Mouse (Mus musculus) spleen, adult 10 weeks (tissue): ENCODE measurements around the gene Fas. TPM values are rescaled to one million over a fixed set of nuclear protein-coding genes. Genes with fewer than 3 reads are reported as not detected.

Source experiments
- polyA plus RNA-seq: library from polyadenylated mRNA; stranded (reverse); fragments of 350-450 nt; fragmentation: Illumina TruSeq; extraction: RNeasy Lipid Tissue Mini Kit (QIAGEN cat#74804); gene quantifications from one replicate; pipeline ENCODE4 v1.2.3, GENCODE M21; 2015; ENCODE audit warnings: low replicate concordance; ENCODE audit not compliant: insufficient read depth

The Fas gene
- polyA plus RNA-seq: 33.8 TPM

GRCm38 (mm10) chr19:34289948-34290789 lies at the start of gene Fas:
Gene Fas, plus strand, starts transcription at chr19:34290666.

GRCm38 (mm10) chr19:34254880-34255681 lies 35.4 kb upstream of the Fas start, which contains the start of gene Acta2:
Gene Acta2, minus strand, starts transcription at chr19:34255590.

Other genes starting within 250 kb of the Fas start
- 3.0 TPM for gene Lipn, start 223.3 kb upstream of the Fas start, polyA plus RNA-seq
- gene Lipm, start 189.7 kb upstream of the Fas start, polyA plus RNA-seq: not detected
- 0.68 TPM for gene Ankrd22, start 124.6 kb upstream of the Fas start, polyA plus RNA-seq
- gene Stambpl1, start 98.4 kb upstream of the Fas start, polyA plus RNA-seq: 41.0 TPM
- gene Acta2, start 35.1 kb upstream of the Fas start, polyA plus RNA-seq: 117 TPM
- 3.5 TPM for gene Ch25h, start 184.5 kb downstream of the Fas start, polyA plus RNA-seq
- gene Lipa, start 236.8 kb downstream of the Fas start, polyA plus RNA-seq: 98.9 TPM